Mouse (Mus musculus) liver, adult (tissue): ENCODE results near the gene Zmpste24.

Source experiments
- GATA4 ChIP-seq: IDR thresholded peaks from 2 replicates; pipeline ENCODE4 v1.6.1; 2014; ENCODE audit warnings: mild to moderate bottlenecking, low read length; ENCODE audit not compliant: insufficient replicate concordance

Zmpste24 gene

GRCm38 (mm10) chr4:121016928-121017657 lies 80.9 kb downstream of the Zmpste24 start, which contains the start of gene Smap2:
TSS of gene Smap2 (minus strand) at chr4:121017247.
- no peak for TF ChIP-seq GATA4

- peak; percentile 83; the same call in 1 of the 2 replicates for TF ChIP-seq GATA4
Measured at GRCm38 (mm10) chr4:121016021-121016898, 81.8 kb downstream of the Zmpste24 start.

- TF ChIP-seq GATA4 = no peak
Measured at GRCm38 (mm10) chr4:121015268-121015659, 82.8 kb downstream of the Zmpste24 start.

- no peak; the same call in 1 of the 2 replicates for TF ChIP-seq GATA4
Measured at GRCm38 (mm10) chr4:121014594-121015267, 83.3 kb downstream of the Zmpste24 start.

GRCm38 (mm10) chr4:121010770-121011549 lies 87.1 kb downstream of the Zmpste24 start:
- no peak for TF ChIP-seq GATA4
